Mouse (Mus musculus): ENCODE data around the gene Armc8.

- TF ChIP-seq POLR2A (IDR thresholded peaks at IDR 0.05; ENCODE audit: low read depth, low read length) = no peak
- TF ChIP-seq CTCF (IDR thresholded peaks at IDR 0.05; ENCODE audit: borderline replicate concordance, insufficient read depth, low read length) = no peak
Observed at GRCm38 (mm10) chr9:99487126-99487695, 81.5 kb downstream of the Armc8 start.

All from embryonic fibroblast, embryonic 13.5 days (primary cell).